Mouse (Mus musculus) small intestine, adult 2 months (tissue): ENCODE data around the gene Phactr1. TPM values are rescaled to one million over a fixed set of nuclear protein-coding genes. Genes with fewer than 3 reads are reported as not detected.

Source experiments
- H3K27ac ChIP-seq: fragments of 200-500 bp; 2 replicates; pipeline ENCODE4 v1.5.1; 2012; ENCODE audit warnings: low read depth, low read length, control low read depth, inconsistent platforms; ENCODE audit not compliant: insufficient read depth
- H3K27me3 ChIP-seq: fragments of 200-500 bp; 2 replicates; pipeline ENCODE4 v1.6.1; 2012; ENCODE audit warnings: mild to moderate bottlenecking, moderate library complexity, low read length, inconsistent platforms; ENCODE audit not compliant: control insufficient read depth, insufficient read depth
- H3K36me3 ChIP-seq: fragments of 200-500 bp; 2 replicates; pipeline ENCODE4 v1.6.1; 2012; ENCODE audit warnings: mild to moderate bottlenecking, low read length, control low read depth, inconsistent platforms; ENCODE audit not compliant: control insufficient read depth, insufficient read depth
- H3K4me1 ChIP-seq: fragments of 200-500 bp; 2 replicates; pipeline ENCODE4 v1.6.1; 2012; ENCODE audit warnings: low read length, inconsistent platforms, mixed read lengths; ENCODE audit not compliant: control insufficient read depth, insufficient read depth, insufficient read length
- H3K4me3 ChIP-seq: fragments of 200-500 bp; 2 replicates; pipeline ENCODE4 v1.5.1; 2012; ENCODE audit warnings: low read depth, mild to moderate bottlenecking, control low read depth, inconsistent platforms, low read length, moderate library complexity
- CTCF ChIP-seq: fragments of 200-500 bp; IDR thresholded peaks from 2 replicates; pipeline ENCODE4 v1.5.1; 2012; ENCODE audit warnings: low read depth, mild to moderate bottlenecking, control low read depth, inconsistent platforms, low read length, moderate library complexity, mixed read lengths; ENCODE audit not compliant: insufficient replicate concordance, insufficient read length; ENCODE audit errors: extremely low read depth
- POLR2A ChIP-seq: fragments of 200-500 bp; IDR thresholded peaks from 2 replicates; pipeline ENCODE4 v1.6.1; 2012; ENCODE audit warnings: low read depth, mild to moderate bottlenecking, control low read depth, inconsistent platforms, low read length, moderate library complexity
- WGBS: fragments of 180-500 bp; shearing (Covaris S2); methylation state at CpG from one replicate; pipeline ENCODE4 v1.1.7; 2018; 5-methylcytosine and 5-hydroxymethylcytosine counted together
- polyA plus RNA-seq: library from polyadenylated mRNA; depleted of rRNA; stranded (reverse); fragments of >200 nt; gene quantifications from 2 replicates; pipeline ENCODE4 v1.2.3, GENCODE M21; 2012

Gene Phactr1
- polyA plus RNA-seq, 1 experiment: 0.43 TPM

- H3K27me3 ChIP-seq: no peaks in the 10 kb centered on the region
- no peaks in the 10 kb centered on the region for H3K4me1 ChIP-seq
- WGBS: 90% methylated on average over 3 of the region's 3 CpGs
- H3K4me3 ChIP-seq: no peak overlapping the region
- H3K27ac ChIP-seq: no peak overlapping the region
- TF ChIP-seq CTCF: peak; percentile 11; the same call in 1 of the 2 replicates
- TF ChIP-seq POLR2A: no peak
- no peaks in the 10 kb centered on the region for H3K36me3 ChIP-seq
Observed at GRCm38 (mm10) chr13:42902859-42903258, 222.4 kb downstream of the Phactr1 start.

- no peaks in the 10 kb centered on the region for H3K4me1 ChIP-seq
- H3K4me3 ChIP-seq: no peak overlapping the region
- TF ChIP-seq POLR2A (no peak), CTCF (no peak)
- no peak overlapping the region for H3K27ac ChIP-seq
- H3K27me3 ChIP-seq: no peaks in the 10 kb centered on the region
- H3K36me3 ChIP-seq: no peaks in the 10 kb centered on the region
- WGBS: 68% methylated on average over 4 of the region's 4 CpGs
Observed at GRCm38 (mm10) chr13:42905818-42906217, 225.4 kb downstream of the Phactr1 start.

- 88% methylated on average over 12 of the region's 12 CpGs for WGBS
- H3K36me3 ChIP-seq: no peaks in the 10 kb centered on the region
- no peak overlapping the region for H3K4me3 ChIP-seq
- no peaks in the 10 kb centered on the region for H3K4me1 ChIP-seq
- no peak for TF ChIP-seq CTCF
- TF ChIP-seq POLR2A: no peak
- no peaks in the 10 kb centered on the region for H3K27me3 ChIP-seq
- no peak overlapping the region for H3K27ac ChIP-seq
Observed at GRCm38 (mm10) chr13:42906990-42907389, 226.6 kb downstream of the Phactr1 start.

- Histone ChIP-seq H3K27ac (no peak overlapping the region), H3K36me3 (no peaks in the 10 kb centered on the region), H3K27me3 (peaks cover 14% of the 10 kb centered on the region), H3K4me3 (no peak overlapping the region), H3K4me1 (peaks cover 3% of the 10 kb centered on the region; the same call in 1 of the 2 replicates)
- 53% methylated on average over 4 of the region's 4 CpGs for WGBS
- TF ChIP-seq CTCF (no peak), POLR2A (no peak)
Observed at GRCm38 (mm10) chr13:42915081-42915480, 234.7 kb downstream of the Phactr1 start.

- no peaks in the 10 kb centered on the region for H3K36me3 ChIP-seq
- H3K27ac ChIP-seq: no peak overlapping the region
- TF ChIP-seq POLR2A (no peak), CTCF (no peak)
- WGBS: 28% methylated on average over 6 of the region's 6 CpGs
- peaks cover 3% of the 10 kb centered on the region; the same call in 1 of the 2 replicates for H3K4me1 ChIP-seq
- H3K27me3 ChIP-seq: peaks cover 14% of the 10 kb centered on the region
- peak overlapping the region; percentile 59; the same call in 1 of the 2 replicates for H3K4me3 ChIP-seq
Observed at GRCm38 (mm10) chr13:42915851-42916193, 235.4 kb downstream of the Phactr1 start.

GRCm38 (mm10) chr13:42916194-42917033 is 236.0 kb downstream of the Phactr1 start:
- TF ChIP-seq POLR2A: no peak
- TF ChIP-seq CTCF: no peak
- Histone ChIP-seq H3K4me1 (peaks cover 3% of the 10 kb centered on the region; the same call in 1 of the 2 replicates), H3K4me3 (peak overlapping the region; percentile 59), H3K27me3 (peaks cover 14% of the 10 kb centered on the region), H3K27ac (no peak overlapping the region), H3K36me3 (no peaks in the 10 kb centered on the region)
- WGBS: 2% methylated on average over 74 of the region's 74 CpGs

GRCm38 (mm10) chr13:42917251-42917650 is 236.8 kb downstream of the Phactr1 start:
- TF ChIP-seq POLR2A: no peak
- TF ChIP-seq CTCF: no peak
- Histone ChIP-seq H3K36me3 (no peaks in the 10 kb centered on the region), H3K4me1 (peaks cover 3% of the 10 kb centered on the region; the same call in 1 of the 2 replicates), H3K27ac (no peak overlapping the region), H3K4me3 (no peak overlapping the region), H3K27me3 (peaks cover 14% of the 10 kb centered on the region)
- 49% methylated on average over 6 of the region's 6 CpGs for WGBS
